18 mouse cellular contexts compared by ENCODE assay signal in genomic region chr9:85480566-85480965, GRCm38 (mm10).
"Had no signal": no experiment of that assay in that cellular context is flagged by ENCODE, and none has a peak within 500 bp of the region (broad histone marks: within the 10 kb centered on the region; RNA-seq: fewer than 3 reads in every experiment).

No protein-coding gene starts in this region.

- H3K9me3 ChIP-seq: liver, embryonic 15.5 days; lung, embryonic 15.5 days; megakaryocyte, embryonic 14.5 days; midbrain, embryonic 12.5 days; neural tube, embryonic 12.5 days had no signal

- H3K4me2 ChIP-seq: liver, embryonic 15.5 days; lung, embryonic 15.5 days; midbrain, embryonic 12.5 days; neural tube, embryonic 12.5 days had no signal

- H3K36me3 ChIP-seq: liver, embryonic 15.5 days; lung, embryonic 15.5 days; midbrain, embryonic 12.5 days; neural tube, embryonic 12.5 days had no signal

- H3K27me3 ChIP-seq: liver, embryonic 15.5 days; lung, embryonic 15.5 days; megakaryocyte, embryonic 14.5 days; neural tube, embryonic 12.5 days had no signal

- ATAC-seq: liver, postnatal 0 days; lung, postnatal 0 days; midbrain, embryonic 16.5 days had no signal

- H3K27ac ChIP-seq: liver, embryonic 15.5 days; lung, embryonic 15.5 days; macrophage; midbrain, embryonic 12.5 days; neural tube, embryonic 12.5 days had no signal

- H3K4me3 ChIP-seq: liver, embryonic 15.5 days; lung, embryonic 15.5 days; megakaryocyte, embryonic 14.5 days; midbrain, embryonic 12.5 days; neural tube, embryonic 12.5 days had no signal

- DNase-seq: liver, postnatal 0 days; lung, adult 2 months; lung, postnatal 14 days; lung, postnatal 36 days; midbrain, embryonic 14.5 days; right cerebral cortex, postnatal 14 days; spleen, adult 18-20 months; thymus, adult 18-20 months; thymus, postnatal 14 days; thymus, postnatal 36 days had no signal

- H3K9ac ChIP-seq: liver, embryonic 15.5 days; liver, postnatal 0 days; lung, embryonic 15.5 days; midbrain, embryonic 12.5 days; neural tube, embryonic 12.5 days had no signal

- H3K4me1 ChIP-seq: liver, embryonic 15.5 days; lung, embryonic 15.5 days; megakaryocyte, embryonic 14.5 days; midbrain, embryonic 12.5 days; neural tube, embryonic 12.5 days had no signal
